Mouse (Mus musculus) ES-Bruce4 (cell line): Measurements from ENCODE around the gene Ak7. TPM values are rescaled to one million over a fixed set of nuclear protein-coding genes. Genes with fewer than 3 reads are reported as not detected.

Experiments used
- H3K27ac ChIP-seq: 2 replicates; pipeline ENCODE4 v1.5.1; 2012; ENCODE audit warnings: low read length, inconsistent platforms; ENCODE audit not compliant: insufficient read depth
- H3K27me3 ChIP-seq: 2 replicates; pipeline ENCODE4 v1.6.1; 2012; ENCODE audit warnings: mild to moderate bottlenecking, low read length, inconsistent platforms; ENCODE audit not compliant: control insufficient read depth, poor library complexity, insufficient read depth, severe bottlenecking
- H3K36me3 ChIP-seq: 2 replicates; pipeline ENCODE4 v1.6.1; 2012; ENCODE audit warnings: inconsistent platforms, mild to moderate bottlenecking, low read length, moderate library complexity; ENCODE audit not compliant: control insufficient read depth, poor library complexity, insufficient read depth, severe bottlenecking
- H3K4me1 ChIP-seq: one replicate; pipeline ENCODE4 v1.8.1; 2011; ENCODE audit warnings: low read length; ENCODE audit not compliant: control insufficient read depth, insufficient read depth
- H3K4me3 ChIP-seq: 2 replicates; pipeline ENCODE4 v1.5.1; 2011; ENCODE audit warnings: low read depth, mild to moderate bottlenecking, low read length
- H3K9ac ChIP-seq: 2 replicates; pipeline ENCODE4 v1.6.1; 2012; ENCODE audit warnings: low read depth, mild to moderate bottlenecking, inconsistent platforms; ENCODE audit not compliant: poor library complexity, severe bottlenecking
- H3K9me3 ChIP-seq: replicated peaks from 2 replicates; pipeline ENCODE4 v1.6.1; 2012; ENCODE audit warnings: mild to moderate bottlenecking, low read length, inconsistent platforms; ENCODE audit not compliant: control insufficient read depth, poor library complexity, insufficient read depth, severe bottlenecking
- CTCF ChIP-seq: IDR thresholded peaks from one replicate; pipeline ENCODE4 v1.8.1; 2011; ENCODE audit warnings: low read depth, low read length
- EP300 ChIP-seq: IDR thresholded peaks from 2 replicates; pipeline ENCODE4 v1.6.1; 2011; ENCODE audit warnings: low read depth, low read length; ENCODE audit not compliant: insufficient read depth
- POLR2A ChIP-seq: IDR thresholded peaks from one replicate; pipeline ENCODE4 v1.8.1; 2011; ENCODE audit warnings: low read length; ENCODE audit not compliant: insufficient read depth
- polyA plus RNA-seq: library from polyadenylated mRNA; stranded (reverse); fragments of >200 nt; gene quantifications from 2 replicates; pipeline ENCODE4 v1.2.4, GENCODE M21; 2011; ENCODE audit warnings: low read depth; ENCODE audit not compliant: missing spikeins, insufficient read depth, insufficient read length

Ak7 gene
- polyA plus RNA-seq, 1 experiment, result 0.73 TPM

DNA sequence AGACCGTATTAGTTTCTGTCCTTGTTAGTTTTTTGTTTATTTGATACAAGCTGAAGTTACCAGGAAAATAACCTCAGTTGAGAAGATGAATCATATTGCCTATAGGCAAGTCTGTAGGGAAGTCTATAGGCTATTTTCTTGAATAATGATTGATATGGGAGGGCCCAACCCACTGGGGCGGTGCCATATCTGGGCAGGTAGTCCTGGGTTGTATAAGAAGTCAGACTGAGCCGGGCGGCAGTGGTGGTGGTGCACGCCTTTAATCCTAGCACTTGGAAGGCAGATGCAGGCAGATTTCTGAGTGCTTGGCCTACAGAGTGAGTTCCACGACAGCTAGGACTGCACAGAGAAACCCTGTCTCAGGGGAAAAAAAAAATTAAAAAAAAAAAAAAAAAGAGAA lies 84.1 kb downstream of the Ak7 start:
- Histone ChIP-seq H3K27ac (no peak overlapping the region; the same call in 1 of the 2 replicates), H3K9me3 (no peaks in the 10 kb centered on the region), H3K4me3 (no peak overlapping the region), H3K9ac (peak overlapping the region; percentile 27; the same call in 1 of the 2 replicates), H3K4me1 (no peaks in the 10 kb centered on the region), H3K36me3 (peaks cover 9% of the 10 kb centered on the region), H3K27me3 (no peaks in the 10 kb centered on the region)
- TF ChIP-seq CTCF (no peak), POLR2A (no peak), EP300 (no peak)

DNA sequence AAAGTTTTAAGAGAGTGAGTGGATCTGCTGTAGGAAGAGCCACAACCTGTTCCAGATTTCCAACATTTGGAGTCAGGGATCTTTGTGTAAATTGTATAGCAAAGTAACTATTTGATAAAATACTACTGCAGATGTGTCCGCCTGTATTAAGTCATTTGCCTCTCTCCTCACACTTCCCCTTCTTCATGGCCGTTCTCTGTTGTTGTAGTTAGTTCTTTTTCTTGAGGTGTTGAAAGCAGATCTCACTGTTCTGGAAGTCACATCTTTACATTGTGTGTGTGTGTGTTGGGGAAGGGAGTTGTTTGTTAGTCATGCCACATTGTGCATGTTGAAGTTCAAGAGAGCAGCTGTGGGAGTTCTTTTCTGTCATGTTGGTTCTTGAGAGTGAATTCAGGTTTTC lies 89.1 kb downstream of the Ak7 start:
- Histone ChIP-seq H3K4me1 (no peaks in the 10 kb centered on the region), H3K9ac (no peak overlapping the region), H3K27ac (no peak overlapping the region), H3K9me3 (no peaks in the 10 kb centered on the region), H3K36me3 (peaks cover 16% of the 10 kb centered on the region), H3K27me3 (no peaks in the 10 kb centered on the region), H3K4me3 (no peak overlapping the region)
- TF ChIP-seq POLR2A, result no peak
- no peak for TF ChIP-seq EP300
- TF ChIP-seq CTCF, result no peak

DNA sequence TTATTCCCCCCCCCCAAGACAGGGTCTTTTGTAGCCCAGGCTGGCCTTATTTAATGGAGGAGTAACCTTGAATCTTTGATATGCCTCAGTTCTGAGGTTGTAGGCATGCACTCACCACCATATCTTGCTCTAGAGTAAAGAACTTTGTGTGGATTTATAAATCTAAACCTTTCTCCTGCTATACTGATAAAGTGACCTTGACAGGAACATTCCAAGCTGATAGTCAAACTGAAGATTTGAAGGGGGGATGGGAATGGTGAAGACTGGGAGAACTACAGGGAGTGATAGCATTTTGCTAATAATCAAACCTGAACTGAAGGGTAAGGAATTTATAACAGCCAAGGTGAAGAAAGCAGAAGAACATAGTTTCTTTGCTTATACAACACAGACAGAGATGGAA lies 92.2 kb downstream of the Ak7 start:
- Histone ChIP-seq H3K27ac (no peak overlapping the region), H3K27me3 (no peaks in the 10 kb centered on the region), H3K4me3 (no peak overlapping the region), H3K4me1 (no peaks in the 10 kb centered on the region), H3K9me3 (no peaks in the 10 kb centered on the region), H3K36me3 (peaks cover 31% of the 10 kb centered on the region), H3K9ac (no peak overlapping the region)
- TF ChIP-seq POLR2A (no peak), CTCF (no peak), EP300 (no peak)

DNA sequence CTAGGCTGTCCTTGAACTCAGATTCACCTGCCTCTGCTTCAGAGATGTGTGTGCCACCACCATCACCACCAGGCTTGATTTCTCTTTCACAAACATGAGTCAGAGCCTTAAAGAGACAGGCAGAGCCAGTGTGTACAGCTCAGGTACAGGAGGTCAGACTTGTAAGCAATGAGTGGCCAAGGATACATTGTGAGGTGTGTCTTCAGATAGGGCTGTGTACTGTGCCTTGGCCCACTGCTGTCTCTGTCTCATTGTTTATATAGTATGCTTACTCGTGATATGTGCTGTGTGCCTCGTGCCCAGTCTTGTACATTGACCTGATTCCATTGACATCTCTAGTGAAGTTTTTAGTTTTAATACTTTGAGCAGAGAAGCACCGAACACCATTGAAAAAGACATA lies 100.0 kb downstream of the Ak7 start:
- no peaks in the 10 kb centered on the region for H3K27me3 ChIP-seq
- TF ChIP-seq CTCF (no peak), POLR2A (no peak), EP300 (no peak)
- H3K4me1 ChIP-seq, result no peaks in the 10 kb centered on the region
- H3K27ac ChIP-seq, result no peak overlapping the region
- H3K4me3 ChIP-seq, result no peak overlapping the region
- H3K9ac ChIP-seq, result no peak overlapping the region
- H3K36me3 ChIP-seq, result peaks cover 64% of the 10 kb centered on the region
- no peaks in the 10 kb centered on the region for H3K9me3 ChIP-seq

DNA sequence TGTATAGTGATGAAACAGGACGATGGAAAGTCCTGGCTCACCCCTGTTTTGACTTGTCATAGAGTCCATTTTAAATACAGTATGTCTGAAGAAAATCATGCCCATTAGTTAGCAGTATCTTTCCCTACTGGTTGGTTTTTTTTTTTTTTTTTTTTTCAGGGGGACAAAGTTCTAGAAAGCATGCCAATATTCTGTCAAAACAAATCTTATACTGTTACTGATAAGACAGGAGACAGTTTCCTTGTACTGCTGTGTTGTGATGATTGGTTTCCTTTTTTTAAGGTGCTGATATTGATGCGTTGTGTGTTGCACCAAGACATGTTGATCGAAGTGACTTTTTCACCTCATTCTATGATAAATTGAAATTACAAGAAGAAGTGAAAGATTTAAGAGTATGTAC lies 100.4 kb downstream of the Ak7 start:
- H3K36me3 ChIP-seq, result peaks cover 67% of the 10 kb centered on the region
- H3K27ac ChIP-seq, result no peak overlapping the region
- no peaks in the 10 kb centered on the region for H3K27me3 ChIP-seq
- no peak for TF ChIP-seq EP300
- TF ChIP-seq POLR2A, result no peak
- TF ChIP-seq CTCF, result no peak
- no peak overlapping the region for H3K4me3 ChIP-seq
- no peak overlapping the region for H3K9ac ChIP-seq
- H3K9me3 ChIP-seq, result no peaks in the 10 kb centered on the region
- no peaks in the 10 kb centered on the region for H3K4me1 ChIP-seq

DNA sequence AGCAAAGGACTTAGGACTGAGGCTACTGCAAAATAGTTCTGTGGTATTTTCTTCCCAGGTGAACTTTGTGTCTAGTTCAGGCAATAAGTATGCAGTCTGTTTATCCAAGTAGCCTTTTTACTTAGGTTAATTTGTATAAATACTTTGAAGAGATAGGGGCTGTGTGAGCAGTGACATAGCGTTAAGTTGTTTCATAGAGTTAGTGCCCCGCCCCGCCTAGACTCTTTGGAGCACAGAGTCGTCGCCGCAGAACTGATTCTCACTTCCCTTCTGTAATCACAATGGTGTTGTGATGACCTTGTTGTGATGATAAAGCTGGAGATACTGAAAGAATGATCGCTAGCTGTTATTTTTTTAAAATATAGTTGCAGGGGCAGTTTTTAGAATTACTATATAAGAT lies 101.6 kb downstream of the Ak7 start:
- H3K4me1 ChIP-seq, result no peaks in the 10 kb centered on the region
- peaks cover 74% of the 10 kb centered on the region for H3K36me3 ChIP-seq
- H3K9me3 ChIP-seq, result no peaks in the 10 kb centered on the region
- H3K9ac ChIP-seq, result no peak overlapping the region
- H3K27ac ChIP-seq, result no peak overlapping the region
- no peak overlapping the region for H3K4me3 ChIP-seq
- H3K27me3 ChIP-seq, result no peaks in the 10 kb centered on the region
- TF ChIP-seq POLR2A, result no peak
- TF ChIP-seq EP300, result no peak
- no peak for TF ChIP-seq CTCF
